Mouse (Mus musculus): ENCODE data around the gene Mdh1. TPM values are rescaled to one million over a fixed set of nuclear protein-coding genes. Genes with fewer than 3 reads are reported as not detected.

The Mdh1 gene
- polyA plus RNA-seq (2011; ENCODE audit: insufficient read length, low read depth, missing spikeins), result 132 and 160 TPM in 2 replicates

GRCm38 (mm10) chr11:21571700-21572381 lies at the start of gene Mdh1, which contains the start of gene Wdpcp:
Gene Mdh1 (minus strand): TSS chr11:21572367.
Gene Wdpcp (plus strand): TSS chr11:21572235.
- TF ChIP-seq CTCF (IDR thresholded peaks at IDR 0.05; ENCODE audit: borderline replicate concordance, insufficient read depth, low read length), result no peak
- peak; percentile 81 for TF ChIP-seq POLR2A (IDR thresholded peaks at IDR 0.05; ENCODE audit: low read depth, low read length)
- H3K4me1 ChIP-seq (ENCODE audit: control insufficient read depth, insufficient read depth, low read length), result peaks cover 8% of the 10 kb centered on the region
- 0 out of 2 replicates have a peak within 1 kb of the TSS, but pooled peaks have one; percentile 4 for H3K27ac ChIP-seq (ENCODE audit: insufficient read depth, low read length)
- peak within 1 kb of the TSS; percentile 95 for H3K4me3 ChIP-seq (ENCODE audit: insufficient read depth, low read length)

- no peaks in the 10 kb centered on the region for H3K4me1 ChIP-seq (ENCODE audit: control insufficient read depth, insufficient read depth, low read length)
- H3K27ac ChIP-seq (ENCODE audit: insufficient read depth, low read length), result no peak overlapping the region
- TF ChIP-seq POLR2A (IDR thresholded peaks at IDR 0.05; ENCODE audit: low read depth, low read length) (no peak), CTCF (IDR thresholded peaks at IDR 0.05; ENCODE audit: borderline replicate concordance, insufficient read depth, low read length) (no peak)
- no peak overlapping the region for H3K4me3 ChIP-seq (ENCODE audit: insufficient read depth, low read length)
Observed at GRCm38 (mm10) chr11:21615915-21616314, 43.7 kb upstream of the Mdh1 start.

GRCm38 (mm10) chr11:21602497-21602896 lies 30.3 kb upstream of the Mdh1 start:
- H3K4me1 ChIP-seq (ENCODE audit: control insufficient read depth, insufficient read depth, low read length), result no peaks in the 10 kb centered on the region
- no peak overlapping the region for H3K27ac ChIP-seq (ENCODE audit: insufficient read depth, low read length)
- no peak overlapping the region for H3K4me3 ChIP-seq (ENCODE audit: insufficient read depth, low read length)
- TF ChIP-seq CTCF (IDR thresholded peaks at IDR 0.05; ENCODE audit: borderline replicate concordance, insufficient read depth, low read length) (no peak), POLR2A (IDR thresholded peaks at IDR 0.05; ENCODE audit: low read depth, low read length) (no peak)

GRCm38 (mm10) chr11:21583286-21583685 lies 11.1 kb upstream of the Mdh1 start:
- no peak overlapping the region for H3K4me3 ChIP-seq (ENCODE audit: insufficient read depth, low read length)
- H3K4me1 ChIP-seq (ENCODE audit: control insufficient read depth, insufficient read depth, low read length), result 0 out of 2 replicates have a peak, but pooled peaks cover 3% of the 10 kb centered on the region
- no peak for TF ChIP-seq POLR2A (IDR thresholded peaks at IDR 0.05; ENCODE audit: low read depth, low read length)
- no peak for TF ChIP-seq CTCF (IDR thresholded peaks at IDR 0.05; ENCODE audit: borderline replicate concordance, insufficient read depth, low read length)
- no peak overlapping the region for H3K27ac ChIP-seq (ENCODE audit: insufficient read depth, low read length)

GRCm38 (mm10) chr11:21581472-21581871 lies 9.3 kb upstream of the Mdh1 start:
- Histone ChIP-seq H3K4me3 (ENCODE audit: insufficient read depth, low read length) (no peak overlapping the region), H3K4me1 (ENCODE audit: control insufficient read depth, insufficient read depth, low read length) (0 out of 2 replicates have a peak, but pooled peaks cover 3% of the 10 kb centered on the region), H3K27ac (ENCODE audit: insufficient read depth, low read length) (no peak overlapping the region)
- TF ChIP-seq CTCF (IDR thresholded peaks at IDR 0.05; ENCODE audit: borderline replicate concordance, insufficient read depth, low read length), result no peak
- TF ChIP-seq POLR2A (IDR thresholded peaks at IDR 0.05; ENCODE audit: low read depth, low read length), result no peak

- Histone ChIP-seq H3K4me1 (ENCODE audit: control insufficient read depth, insufficient read depth, low read length) (peaks cover 8% of the 10 kb centered on the region), H3K27ac (ENCODE audit: insufficient read depth, low read length) (no peak overlapping the region), H3K4me3 (ENCODE audit: insufficient read depth, low read length) (peak overlapping the region; percentile 95)
- no peak for TF ChIP-seq CTCF (IDR thresholded peaks at IDR 0.05; ENCODE audit: borderline replicate concordance, insufficient read depth, low read length)
- TF ChIP-seq POLR2A (IDR thresholded peaks at IDR 0.05; ENCODE audit: low read depth, low read length), result no peak
Observed at GRCm38 (mm10) chr11:21570973-21571372, 1.2 kb downstream of the Mdh1 start.

- Histone ChIP-seq H3K4me1 (ENCODE audit: control insufficient read depth, insufficient read depth, low read length) (peaks cover 8% of the 10 kb centered on the region), H3K27ac (ENCODE audit: insufficient read depth, low read length) (no peak overlapping the region), H3K4me3 (ENCODE audit: insufficient read depth, low read length) (no peak overlapping the region)
- TF ChIP-seq CTCF (IDR thresholded peaks at IDR 0.05; ENCODE audit: borderline replicate concordance, insufficient read depth, low read length) (no peak), POLR2A (IDR thresholded peaks at IDR 0.05; ENCODE audit: low read depth, low read length) (no peak)
Observed at GRCm38 (mm10) chr11:21570109-21570474, 2.1 kb downstream of the Mdh1 start.

- Histone ChIP-seq H3K4me1 (ENCODE audit: control insufficient read depth, insufficient read depth, low read length) (peaks cover 8% of the 10 kb centered on the region), H3K4me3 (ENCODE audit: insufficient read depth, low read length) (no peak overlapping the region), H3K27ac (ENCODE audit: insufficient read depth, low read length) (peak overlapping the region; percentile 23; the same call in 1 of the 2 replicates)
- TF ChIP-seq CTCF (IDR thresholded peaks at IDR 0.05; ENCODE audit: borderline replicate concordance, insufficient read depth, low read length) (no peak), POLR2A (IDR thresholded peaks at IDR 0.05; ENCODE audit: low read depth, low read length) (no peak)
Observed at GRCm38 (mm10) chr11:21569456-21570108, 2.6 kb downstream of the Mdh1 start.

GRCm38 (mm10) chr11:21569002-21569401 lies 3.2 kb downstream of the Mdh1 start:
- H3K4me1 ChIP-seq (ENCODE audit: control insufficient read depth, insufficient read depth, low read length), result peaks cover 8% of the 10 kb centered on the region
- 0 out of 2 replicates have a peak overlapping the region, but pooled peaks have one; percentile 23 for H3K27ac ChIP-seq (ENCODE audit: insufficient read depth, low read length)
- no peak overlapping the region for H3K4me3 ChIP-seq (ENCODE audit: insufficient read depth, low read length)
- TF ChIP-seq CTCF (IDR thresholded peaks at IDR 0.05; ENCODE audit: borderline replicate concordance, insufficient read depth, low read length) (no peak), POLR2A (IDR thresholded peaks at IDR 0.05; ENCODE audit: low read depth, low read length) (no peak)

- no peak overlapping the region for H3K27ac ChIP-seq (ENCODE audit: insufficient read depth, low read length)
- H3K4me1 ChIP-seq (ENCODE audit: control insufficient read depth, insufficient read depth, low read length), result peaks cover 8% of the 10 kb centered on the region
- TF ChIP-seq POLR2A (IDR thresholded peaks at IDR 0.05; ENCODE audit: low read depth, low read length) (no peak), CTCF (IDR thresholded peaks at IDR 0.05; ENCODE audit: borderline replicate concordance, insufficient read depth, low read length) (no peak)
- H3K4me3 ChIP-seq (ENCODE audit: insufficient read depth, low read length), result no peak overlapping the region
Observed at GRCm38 (mm10) chr11:21567733-21568132, 4.4 kb downstream of the Mdh1 start.

All from embryonic fibroblast, embryonic 13.5 days (primary cell).